8 mouse cellular contexts compared by ENCODE assay signal in the genomic region with DNA sequence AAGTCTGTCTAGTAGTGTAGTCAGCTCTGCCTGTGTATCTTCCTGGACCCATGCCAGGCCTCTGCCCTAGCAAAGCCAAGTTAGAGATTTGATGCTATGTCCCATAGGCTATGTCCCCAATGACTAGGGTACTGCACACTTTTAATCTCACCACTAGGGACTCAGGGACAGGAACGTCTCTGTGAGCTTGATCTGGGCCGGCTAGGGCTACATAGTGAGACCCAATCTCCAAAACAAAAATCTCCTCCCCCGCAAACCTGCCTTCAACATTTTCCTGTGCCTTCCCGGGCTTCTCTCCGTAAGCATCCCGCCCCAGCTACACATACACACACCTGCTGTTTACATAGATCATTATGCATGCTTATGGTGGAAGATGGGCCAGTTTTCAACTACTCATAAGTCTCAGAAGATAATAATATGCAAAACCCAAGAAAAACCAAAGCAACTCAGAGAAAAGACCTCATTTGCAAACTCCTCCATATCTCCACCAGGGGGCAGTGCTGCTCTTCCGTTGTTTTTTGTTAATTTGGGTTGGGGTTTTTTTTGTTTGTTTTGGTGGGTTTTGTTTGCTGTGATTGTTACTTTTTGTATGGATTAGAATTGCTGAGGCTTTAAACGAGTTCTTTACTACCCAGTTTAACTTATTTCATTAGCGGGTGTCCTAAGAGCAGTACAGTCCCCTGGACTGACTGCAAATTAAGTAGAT. TPM values are rescaled to one million over a fixed set of nuclear protein-coding genes. Genes with fewer than 3 reads are reported as not detected.
DNase-seq lines count a peak whose midpoint lies in the region; ATAC-seq lines count a peak whose summit lies in the region.

No protein-coding gene starts in this region.

- H3K27ac ChIP-seq in heart, embryonic 16.5 days (ENCODE audit: low read length), result no peak overlapping the region
- H3K27ac ChIP-seq in forebrain, embryonic 15.5 days (replicated peaks), result no peak overlapping the region
- no peak overlapping the region for H3K27ac ChIP-seq in midbrain, embryonic 14.5 days (replicated peaks; ENCODE audit: low read depth, low read length)

- DNase-seq in heart, postnatal 36 days, result no peak
- peak; percentile 31 for DNase-seq in thymus, postnatal 4 days
- DNase-seq in thymus, postnatal 36 days, result no peak
- peak; percentile 84 for DNase-seq in midbrain, embryonic 14.5 days
- DNase-seq in right cerebral cortex, postnatal 25 days, result no peak
- no peak for DNase-seq in ovary, adult 18-20 months (ENCODE audit: low spot score)

- no peak overlapping the region for H3K4me3 ChIP-seq in heart, embryonic 16.5 days (ENCODE audit: low read length)
- no peak overlapping the region for H3K4me3 ChIP-seq in forebrain, embryonic 15.5 days
- H3K4me3 ChIP-seq in midbrain, embryonic 14.5 days (replicated peaks; ENCODE audit: low read depth, low read length), result no peak overlapping the region

- H3K27me3 ChIP-seq in heart, embryonic 16.5 days (ENCODE audit: control insufficient read depth, insufficient read depth, low read length), result no peaks in the 10 kb centered on the region
- no peaks in the 10 kb centered on the region for H3K27me3 ChIP-seq in forebrain, embryonic 15.5 days
- H3K27me3 ChIP-seq in midbrain, embryonic 14.5 days (ENCODE audit: control insufficient read depth, insufficient read depth, low read length), result no peaks in the 10 kb centered on the region

- H3K4me2 ChIP-seq in heart, embryonic 16.5 days (ENCODE audit: low read depth, low read length), result no peak overlapping the region
- no peak overlapping the region for H3K4me2 ChIP-seq in forebrain, embryonic 15.5 days (replicated peaks)
- no peak overlapping the region for H3K4me2 ChIP-seq in midbrain, embryonic 14.5 days (ENCODE audit: low read length)

- peaks cover 7% of the 10 kb centered on the region for H3K4me1 ChIP-seq in heart, embryonic 16.5 days (ENCODE audit: control insufficient read depth, insufficient read depth, low read length)
- peaks cover 7% of the 10 kb centered on the region; the same call in 1 of the 2 replicates for H3K4me1 ChIP-seq in forebrain, embryonic 15.5 days
- peaks cover 1% of the 10 kb centered on the region; the same call in 1 of the 2 replicates for H3K4me1 ChIP-seq in midbrain, embryonic 14.5 days (ENCODE audit: control insufficient read depth, insufficient read depth, low read length)

- peaks cover 2% of the 10 kb centered on the region; the same call in 1 of the 2 replicates for H3K36me3 ChIP-seq in heart, embryonic 16.5 days (ENCODE audit: control insufficient read depth, insufficient read depth)
- no peaks in the 10 kb centered on the region for H3K36me3 ChIP-seq in forebrain, embryonic 15.5 days
- no peaks in the 10 kb centered on the region for H3K36me3 ChIP-seq in midbrain, embryonic 14.5 days (ENCODE audit: control insufficient read depth, insufficient read depth, low read length)

- no peaks in the 10 kb centered on the region for H3K9me3 ChIP-seq in heart, embryonic 16.5 days (replicated peaks; ENCODE audit: control insufficient read depth, low read length)
- no peaks in the 10 kb centered on the region for H3K9me3 ChIP-seq in forebrain, embryonic 15.5 days
- no peaks in the 10 kb centered on the region for H3K9me3 ChIP-seq in midbrain, embryonic 14.5 days (ENCODE audit: control insufficient read depth, low read length)

- H3K9ac ChIP-seq in heart, embryonic 16.5 days (ENCODE audit: low read length), result no peak overlapping the region
- no peak overlapping the region for H3K9ac ChIP-seq in forebrain, embryonic 15.5 days (replicated peaks)
- no peak overlapping the region for H3K9ac ChIP-seq in midbrain, embryonic 14.5 days (replicated peaks; ENCODE audit: low read length)

- peak; percentile 43; the same call in 1 of the 2 replicates for ATAC-seq in heart, embryonic 16.5 days (replicated peaks; ENCODE audit: extremely low read depth, insufficient read depth, low FRiP score)
- peak; percentile 52; the same call in 1 of the 2 replicates for ATAC-seq in forebrain, embryonic 15.5 days (replicated peaks)
- no peak; the same call in 1 of the 2 replicates for ATAC-seq in midbrain, embryonic 14.5 days (ENCODE audit: low FRiP score, low TSS enrichment)

- 25% methylated on average over 9 of the region's 9 CpGs for WGBS in heart, embryonic 16.5 days
- WGBS in forebrain, embryonic 15.5 days, result 23% methylated on average over 9 of the region's 9 CpGs
- 27% methylated on average over 9 of the region's 9 CpGs for WGBS in midbrain, embryonic 14.5 days

- intact Hi-C loops in heart, postnatal 36 days (cut with DNase I), result no loop called here

RNA-seq across cellular contexts. Expression of a gene that starts 54.7 kb away (rescaled TPM):
- 24.2 and 28.5 TPM in 2 replicates for polyA plus RNA-seq in heart, embryonic 16.5 days (2015; fragmentation: Nextera tagmentation; extraction: Ambion mirVana)
- 1 to 10 TPM; 5.2 to 6.3 TPM for total RNA-seq in heart, postnatal 36 days (2021)
- 192 and 207 TPM in 2 replicates for polyA plus RNA-seq in forebrain, embryonic 15.5 days (2015; fragmentation: Nextera tagmentation; extraction: Ambion mirVana)
- polyA plus RNA-seq in midbrain, embryonic 14.5 days (2014; fragmentation: Nextera tagmentation; extraction: Ambion mirVana), result 311 and 339 TPM in 2 replicates

RNA-seq across cellular contexts. Expression of a gene that starts 55.0 kb away (rescaled TPM):
- polyA plus RNA-seq in heart, embryonic 16.5 days (2015; fragmentation: Nextera tagmentation; extraction: Ambion mirVana), result 141 and 146 TPM in 2 replicates
- 10 to 100 TPM; 22.3 to 22.6 TPM for total RNA-seq in heart, postnatal 36 days (2021)
- 256 and 269 TPM in 2 replicates for polyA plus RNA-seq in forebrain, embryonic 15.5 days (2015; fragmentation: Nextera tagmentation; extraction: Ambion mirVana)
- polyA plus RNA-seq in midbrain, embryonic 14.5 days (2014; fragmentation: Nextera tagmentation; extraction: Ambion mirVana), result 258 and 296 TPM in 2 replicates

Comparison
In these comparisons a context has a peak if more than half of its experiments do, and no peak if none do; other contexts are left out.
1. DNase-seq: peak in thymus, postnatal 4 days (single experiment) and midbrain, embryonic 14.5 days (single experiment); none in heart, postnatal 36 days (0 of 2), thymus, postnatal 36 days (0 of 2), right cerebral cortex, postnatal 25 days (single experiment) and ovary, adult 18-20 months (single experiment).